ENCODE assay signal across 8 mouse cellular contexts in the genomic region with DNA sequence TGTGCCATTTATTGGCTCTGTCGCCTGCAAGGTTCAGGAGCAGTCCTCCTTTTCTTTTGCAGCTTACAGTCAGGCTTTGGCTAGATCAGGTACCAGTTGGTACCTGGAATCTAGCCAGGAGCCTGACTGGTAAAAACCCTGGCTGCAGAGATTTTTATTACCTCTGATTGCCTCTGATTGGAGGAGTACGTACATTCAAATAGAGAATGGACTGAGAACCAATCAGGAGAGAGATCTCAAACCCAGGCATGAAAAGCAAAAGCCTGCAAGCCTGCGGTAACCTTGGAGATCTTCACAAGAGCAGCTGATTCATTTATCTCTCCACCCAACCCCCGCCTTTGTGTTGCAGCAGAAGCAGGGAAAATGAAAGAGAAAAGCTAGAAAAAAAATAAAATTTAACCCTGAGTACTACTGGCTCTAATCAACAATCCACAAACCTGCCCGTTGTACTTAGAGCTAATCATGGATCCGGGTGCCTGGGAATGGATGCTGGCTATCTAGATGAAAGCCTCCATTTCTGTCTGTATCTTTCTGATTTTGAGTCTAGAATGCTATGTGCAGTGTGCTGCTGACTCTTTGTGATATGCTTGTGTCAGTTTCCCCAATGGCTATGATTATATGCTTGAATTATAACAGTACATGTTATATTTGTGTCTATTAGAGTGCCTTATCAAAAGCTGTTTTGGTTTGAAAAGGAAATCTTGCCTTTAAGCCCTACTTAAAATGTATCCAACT.
DNase-seq lines count a peak whose midpoint lies in the region; ATAC-seq and TF ChIP-seq lines count a peak whose summit lies in the region.
"Had no signal": no experiment of that assay in that cellular context is flagged by ENCODE, and none has a peak within 500 bp of the region (broad histone marks: within the 10 kb centered on the region; RNA-seq: fewer than 3 reads in every experiment).

No protein-coding gene starts in this region.

- WGBS in hindbrain, embryonic 10.5 days = 49% methylated on average over 6 of the region's 6 CpGs
- WGBS in neural tube, embryonic 11.5 days = 53% methylated on average over 6 of the region's 6 CpGs

- no peaks in the 10 kb centered on the region for H3K36me3 ChIP-seq in hindbrain, embryonic 10.5 days
- no peaks in the 10 kb centered on the region for H3K36me3 ChIP-seq in neural tube, embryonic 11.5 days (ENCODE audit: control insufficient read depth, insufficient read depth, low read length)
- H3K36me3 ChIP-seq: liver, embryonic 15.5 days had no signal

- peaks cover 14% of the 10 kb centered on the region for H3K9me3 ChIP-seq in hindbrain, embryonic 10.5 days
- H3K9me3 ChIP-seq in neural tube, embryonic 11.5 days (ENCODE audit: control insufficient read depth, low read length) = no peaks in the 10 kb centered on the region
- H3K9me3 ChIP-seq: liver, embryonic 15.5 days had no signal

- peak overlapping the region; percentile 91 for H3K27ac ChIP-seq in cortical plate, adult 2 months (ENCODE audit: insufficient read depth, low read length)
- H3K27ac ChIP-seq in hindbrain, embryonic 10.5 days = peak overlapping the region; percentile 76
- peak overlapping the region; percentile 62; the same call in 1 of the 2 replicates for H3K27ac ChIP-seq in neural tube, embryonic 11.5 days (ENCODE audit: low read depth, low read length)
- H3K27ac ChIP-seq: liver, embryonic 15.5 days had no signal

- DNase-seq in adrenal gland, postnatal 14 days = peak; percentile 32
- DNase-seq in hindbrain, embryonic 10.5 days (ENCODE audit: low spot score) = peak; percentile 34
- peak; percentile 49 to 81 for DNase-seq in left cerebral cortex, adult 8-10 months (ENCODE audit: low spot score in 2 of 2)
- DNase-seq in neural tube, embryonic 11.5 days (ENCODE audit: low spot score) = peak; percentile 52
- no peak for DNase-seq in gastrocnemius, adult 18-20 months (ENCODE audit: low spot score)

- TF ChIP-seq POLR2A in cortical plate, adult 2 months (IDR thresholded peaks at IDR 0.05; ENCODE audit: extremely low read depth, insufficient read depth, low read length) = no peak; the same call in 1 of the 2 replicates

- H3K9ac ChIP-seq in neural tube, embryonic 11.5 days (ENCODE audit: low read length) = no peak overlapping the region
- H3K9ac ChIP-seq: liver, embryonic 15.5 days had no signal

- ATAC-seq in neural tube, embryonic 11.5 days (ENCODE audit: insufficient read depth, low FRiP score, low TSS enrichment) = peak; percentile 96
- ATAC-seq in megakaryocyte progenitor cell, adult 5-6 weeks (replicated peaks; ENCODE audit: poor library complexity) = no peak

- no peaks in the 10 kb centered on the region for H3K27me3 ChIP-seq in hindbrain, embryonic 10.5 days (ENCODE audit: insufficient read depth, poor library complexity, severe bottlenecking)
- H3K27me3 ChIP-seq in neural tube, embryonic 11.5 days (ENCODE audit: control insufficient read depth, insufficient read depth, low read length) = no peaks in the 10 kb centered on the region
- H3K27me3 ChIP-seq: liver, embryonic 15.5 days had no signal

- H3K4me2 ChIP-seq in neural tube, embryonic 11.5 days (ENCODE audit: low read depth) = no peak overlapping the region
- H3K4me2 ChIP-seq: liver, embryonic 15.5 days had no signal

- no peak overlapping the region for H3K4me3 ChIP-seq in cortical plate, adult 2 months (ENCODE audit: insufficient read depth, low read length)
- H3K4me3 ChIP-seq in hindbrain, embryonic 10.5 days = no peak overlapping the region; the same call in 1 of the 2 replicates
- no peak overlapping the region for H3K4me3 ChIP-seq in neural tube, embryonic 11.5 days (ENCODE audit: low read depth, low read length)
- H3K4me3 ChIP-seq: liver, embryonic 15.5 days had no signal

- peaks cover 1% of the 10 kb centered on the region; the same call in 1 of the 2 replicates for H3K4me1 ChIP-seq in cortical plate, adult 2 months (ENCODE audit: control insufficient read depth, insufficient read depth, low read length)
- no peaks in the 10 kb centered on the region for H3K4me1 ChIP-seq in hindbrain, embryonic 10.5 days (replicated peaks)
- H3K4me1 ChIP-seq in neural tube, embryonic 11.5 days (ENCODE audit: control insufficient read depth, insufficient read depth, low read length) = no peaks in the 10 kb centered on the region
- H3K4me1 ChIP-seq: liver, embryonic 15.5 days had no signal

- TF ChIP-seq CTCF in cortical plate, adult 2 months (IDR thresholded peaks at IDR 0.05; ENCODE audit: extremely low read depth, insufficient read depth, low read length) = no peak
